Mouse (Mus musculus) forebrain, embryonic 10.5 days (tissue): ENCODE data around the gene Clpb. TPM values are rescaled to one million over a fixed set of nuclear protein-coding genes. Genes with fewer than 3 reads are reported as not detected.
A peak's percentile ranks its signal among the peaks of the same experiment; 100 is the strongest.
"Not testable (repeated sequence)": the region's sequence is repeated elsewhere in the genome, so short reads cannot be mapped to it uniquely, and the experiment has no call there.

ENCODE experiments used
- DNase-seq: peaks from one replicate; pipeline ENCODE4 v3.0.0-alpha.2; 2017; ENCODE audit warnings: low spot score; ENCODE audit errors: extremely low spot score
- H3K27ac ChIP-seq: fragments of 300-500 bp; sonication (generic); 2 replicates; pipeline ENCODE4 v1.5.1; 2016; ENCODE audit warnings: mild to moderate bottlenecking
- H3K27me3 ChIP-seq: fragments of 300-500 bp; sonication (generic); 2 replicates; pipeline ENCODE4 v1.6.1; 2016; ENCODE audit warnings: mild to moderate bottlenecking; ENCODE audit not compliant: poor library complexity, severe bottlenecking
- H3K36me3 ChIP-seq: fragments of 300-500 bp; sonication (generic); replicated peaks from 2 replicates; pipeline ENCODE4 v1.6.1; 2016; ENCODE audit warnings: mild to moderate bottlenecking, moderate library complexity
- H3K4me1 ChIP-seq: fragments of 300-500 bp; sonication (generic); 2 replicates; pipeline ENCODE4 v1.6.1; 2016
- H3K4me3 ChIP-seq: fragments of 300-500 bp; sonication (generic); 2 replicates; pipeline ENCODE4 v1.5.1; 2016; ENCODE audit warnings: mild to moderate bottlenecking, moderate library complexity
- H3K9me3 ChIP-seq: fragments of 300-500 bp; sonication (generic); 2 replicates; pipeline ENCODE4 v1.6.1; 2016; ENCODE audit warnings: mild to moderate bottlenecking, moderate library complexity
- WGBS: fragments of 180-500 bp; shearing (Covaris S2); methylation state at CpG from one replicate; pipeline ENCODE4 v1.1.7; 2016; 5-methylcytosine and 5-hydroxymethylcytosine counted together
- polyA plus RNA-seq: library from polyadenylated mRNA; unstranded; fragments of >200 nt; fragmentation: Nextera tagmentation; extraction: Ambion mirVana; gene quantifications from 2 replicates; pipeline ENCODE4 v1.2.1, GENCODE M21; 2016

The Clpb gene
- 52.3 and 59.9 TPM in 2 replicates for polyA plus RNA-seq

DNA sequence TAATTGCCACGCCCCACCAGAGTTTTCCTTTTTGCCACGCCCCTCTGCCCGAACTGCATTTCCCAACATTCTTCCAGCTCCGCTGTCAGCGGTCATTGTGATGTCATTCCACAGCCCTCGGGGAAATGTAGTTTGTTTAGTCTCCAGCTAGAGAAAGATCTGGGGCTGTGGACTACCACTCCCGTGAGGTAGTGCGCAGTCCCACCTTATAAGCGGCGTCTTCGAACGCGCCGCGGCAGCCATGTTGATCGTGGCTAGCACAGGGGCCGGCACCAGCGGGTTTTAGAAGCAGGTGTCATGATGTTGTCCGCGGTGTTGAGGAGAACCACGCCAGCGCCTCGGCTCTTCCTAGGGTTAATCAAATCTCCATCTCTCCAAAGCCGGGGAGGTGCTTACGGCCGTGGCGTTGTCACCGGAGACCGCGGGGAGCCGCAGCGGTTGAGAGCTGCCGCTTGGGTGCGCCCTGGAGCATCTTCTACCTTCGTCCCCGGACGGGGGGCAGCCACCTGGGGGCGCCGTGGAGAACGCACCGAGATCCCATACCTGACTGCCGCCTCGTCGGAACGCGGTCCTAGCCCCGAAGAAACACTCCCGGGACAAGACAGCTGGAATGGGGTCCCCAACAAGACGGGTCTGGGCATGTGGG lies at the start of gene Clpb:
Gene Clpb, plus strand, starts transcription at position 120 of the 646 bp plus-strand sequence.
- no peaks in the 10 kb centered on the region; the same call in 1 of the 2 replicates for H3K9me3 ChIP-seq
- peaks cover 25% of the 10 kb centered on the region for H3K4me1 ChIP-seq
- H3K36me3 ChIP-seq: peaks cover 7% of the 10 kb centered on the region; the same call in 1 of the 2 replicates
- 1% methylated on average over 49 of the region's 49 CpGs for WGBS
- H3K4me3 ChIP-seq: peak within 1 kb of the TSS; percentile 73
- H3K27ac ChIP-seq: peak within 1 kb of the TSS; percentile 85
- DNase-seq: peak; percentile 92
- 0 out of 2 replicates have a peak, but pooled peaks cover 2% of the 10 kb centered on the region for H3K27me3 ChIP-seq

DNA sequence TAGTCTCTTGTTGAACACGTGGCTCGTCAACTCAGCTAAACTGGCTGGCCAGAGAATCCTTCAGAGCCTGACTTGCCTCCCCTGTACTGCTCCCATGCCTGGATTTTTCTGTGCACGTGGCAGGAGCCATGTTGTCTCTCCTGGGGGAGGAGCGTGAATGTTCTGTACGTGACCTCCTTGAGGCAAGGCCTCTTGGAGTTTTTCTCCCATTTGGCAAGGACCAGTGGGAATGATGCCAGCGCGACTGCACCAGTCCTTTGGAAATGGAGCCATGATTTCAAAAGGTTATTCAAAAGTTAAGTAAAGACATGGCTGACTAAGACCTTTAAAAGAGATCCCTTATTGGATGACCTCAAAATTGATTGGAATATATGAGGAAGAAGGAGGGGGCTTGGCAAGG lies 48.0 kb upstream of the Clpb start:
- no peak for DNase-seq
- no peaks in the 10 kb centered on the region for H3K27me3 ChIP-seq
- WGBS: 83% methylated on average over 7 of the region's 7 CpGs
- no peaks in the 10 kb centered on the region for H3K4me1 ChIP-seq
- no peaks in the 10 kb centered on the region for H3K36me3 ChIP-seq
- H3K9me3 ChIP-seq: no peaks in the 10 kb centered on the region
- H3K4me3 ChIP-seq: no peak overlapping the region
- no peak overlapping the region for H3K27ac ChIP-seq

DNA sequence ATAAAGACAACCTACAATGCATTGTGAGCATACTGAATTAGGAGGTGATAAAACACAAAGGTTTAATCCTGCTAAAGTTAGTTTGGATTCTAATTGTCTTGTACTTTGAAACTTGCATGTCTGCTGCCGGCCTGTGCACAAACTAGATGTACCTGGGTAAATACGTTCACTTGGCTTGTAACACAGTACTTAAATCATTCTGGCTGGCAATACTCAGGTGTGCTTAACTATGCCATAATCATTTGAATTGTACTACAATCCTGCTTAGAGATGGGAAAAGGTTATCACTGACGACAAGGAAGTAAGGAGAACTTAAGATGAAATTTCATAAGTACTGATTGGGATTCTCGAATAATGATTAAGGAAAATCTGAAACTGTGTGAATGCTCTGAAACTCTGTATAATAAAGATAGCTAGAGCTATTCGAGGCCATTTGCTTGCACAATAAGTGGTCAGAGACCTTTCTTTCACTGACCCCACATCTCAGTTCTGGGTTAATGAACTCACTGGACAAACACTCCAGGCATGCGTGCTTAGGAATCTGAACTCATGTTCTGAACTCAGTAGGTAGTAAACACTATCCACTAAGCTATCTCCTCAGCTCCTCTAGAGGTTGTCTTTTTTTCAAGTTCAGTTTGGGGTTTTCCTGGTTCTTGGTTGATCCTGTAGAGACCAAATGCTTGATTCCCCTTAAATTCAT lies 47.1 kb upstream of the Clpb start:
- Histone ChIP-seq H3K4me1 (no peaks in the 10 kb centered on the region), H3K4me3 (no peak overlapping the region), H3K36me3 (no peaks in the 10 kb centered on the region), H3K27ac (no peak overlapping the region), H3K27me3 (no peaks in the 10 kb centered on the region), H3K9me3 (no peaks in the 10 kb centered on the region)
- no peak for DNase-seq
- 86% methylated on average over 6 of the region's 6 CpGs for WGBS

DNA sequence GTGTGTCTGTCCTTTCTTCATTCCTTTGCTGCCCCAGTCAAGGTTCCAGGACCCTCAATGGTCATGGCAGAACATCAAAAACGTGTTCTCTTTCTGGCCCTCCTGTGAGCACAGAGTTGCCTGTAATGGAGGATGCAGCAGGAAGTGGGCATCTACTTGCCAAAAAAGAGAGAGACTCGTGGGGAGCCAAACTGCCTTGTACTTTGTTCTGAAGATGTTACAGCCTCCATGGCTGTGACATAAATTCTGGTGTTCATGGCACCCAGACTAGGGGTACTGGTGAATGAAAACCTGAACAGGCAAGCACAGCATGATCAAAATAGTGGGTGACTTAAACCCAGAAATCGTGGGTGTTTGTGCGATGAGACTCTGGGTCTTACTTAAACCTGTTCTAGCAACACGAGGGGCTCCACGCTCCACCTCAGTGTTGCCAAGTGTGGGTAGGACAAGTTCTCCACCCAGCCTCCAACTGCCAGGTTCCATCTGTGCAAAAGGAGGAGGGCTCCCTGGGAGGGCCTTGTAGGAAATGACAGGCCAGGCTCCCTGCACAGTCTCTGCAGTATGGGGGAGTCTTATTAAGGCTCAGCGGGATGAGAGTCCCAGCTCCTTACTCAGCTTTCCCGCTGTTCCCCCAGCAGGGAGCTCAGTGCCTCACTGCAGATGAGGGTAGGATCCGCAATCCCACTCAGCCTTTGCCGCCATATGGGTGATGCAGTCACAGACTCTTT lies 45.8 kb upstream of the Clpb start:
- H3K27ac ChIP-seq: no peak overlapping the region
- 64% methylated on average over 10 of the region's 10 CpGs for WGBS
- DNase-seq: no peak
- H3K4me3 ChIP-seq: no peak overlapping the region
- H3K4me1 ChIP-seq: no peaks in the 10 kb centered on the region
- H3K9me3 ChIP-seq: no peaks in the 10 kb centered on the region
- H3K27me3 ChIP-seq: no peaks in the 10 kb centered on the region
- H3K36me3 ChIP-seq: no peaks in the 10 kb centered on the region

DNA sequence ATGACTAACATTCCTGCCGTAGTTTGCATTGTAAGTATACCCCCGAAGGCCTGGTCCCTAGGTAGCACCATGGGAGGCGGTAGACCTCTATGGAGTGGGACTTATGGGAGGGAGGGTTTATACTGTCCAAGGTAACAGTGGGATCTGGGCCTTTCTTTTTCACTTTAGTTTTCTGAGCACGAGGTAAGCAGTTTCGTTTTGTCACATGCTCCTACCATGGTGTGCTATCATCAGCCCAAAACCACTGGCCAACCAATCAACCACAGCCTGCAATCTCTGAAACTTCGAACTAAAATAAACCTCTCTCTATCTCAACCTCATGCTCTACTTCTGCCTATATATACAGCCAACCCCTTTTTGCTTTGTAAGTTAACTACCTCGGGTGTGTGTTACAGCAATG lies 45.2 kb upstream of the Clpb start:
- 86% methylated on average over 7 of the region's 7 CpGs for WGBS
- H3K4me1 ChIP-seq: peaks cover 4% of the 10 kb centered on the region; the same call in 1 of the 2 replicates
- no peaks in the 10 kb centered on the region for H3K9me3 ChIP-seq
- no peaks in the 10 kb centered on the region for H3K36me3 ChIP-seq
- no peaks in the 10 kb centered on the region for H3K27me3 ChIP-seq
- no peak overlapping the region for H3K4me3 ChIP-seq
- H3K27ac ChIP-seq: no peak overlapping the region
- DNase-seq: no peak

DNA sequence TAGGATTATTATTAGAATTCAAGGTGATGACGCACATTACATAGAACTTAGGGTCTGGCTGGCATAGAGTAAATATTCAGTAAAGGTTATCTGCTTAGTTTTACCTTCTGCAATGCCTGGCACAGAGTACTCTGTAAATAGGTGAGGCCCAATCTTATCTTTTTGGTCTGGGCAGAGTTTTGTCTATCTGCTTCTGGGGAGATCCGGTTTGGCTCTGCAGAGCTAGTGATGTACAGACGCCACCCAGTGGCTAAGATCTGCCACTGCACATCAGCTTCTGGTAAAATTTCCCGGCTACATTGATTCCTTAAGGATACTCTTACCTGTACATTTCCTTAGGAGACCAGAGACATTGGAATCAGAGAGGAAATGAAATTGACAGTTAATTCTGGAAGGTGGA lies 43.1 kb upstream of the Clpb start:
- peaks cover 13% of the 10 kb centered on the region; the same call in 1 of the 2 replicates for H3K4me1 ChIP-seq
- WGBS: 31% methylated on average over 4 of the region's 4 CpGs

DNA sequence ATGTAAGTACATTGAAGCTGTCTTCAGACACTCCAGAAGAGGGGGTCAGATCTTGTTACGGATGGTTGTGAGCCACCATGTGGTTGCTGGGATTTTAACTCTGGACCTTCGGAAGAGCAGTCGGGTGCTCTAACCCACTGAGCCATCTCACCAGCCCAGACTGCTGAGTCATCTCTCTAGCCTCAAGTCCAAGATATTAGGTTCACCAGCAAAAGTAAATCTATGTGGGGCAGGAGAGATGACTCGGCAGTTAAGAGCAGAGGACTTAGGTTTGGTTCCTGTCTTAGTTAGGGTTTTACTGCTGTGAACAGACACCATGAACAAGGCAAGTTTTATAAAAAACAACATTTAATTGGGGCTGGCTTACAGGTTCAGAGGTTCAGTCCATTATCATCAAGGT lies 41.6 kb upstream of the Clpb start:
- H3K4me3 ChIP-seq, H3K27me3 ChIP-seq, H3K27ac ChIP-seq, H3K36me3 ChIP-seq, H3K9me3 ChIP-seq, DNase-seq: not testable (repeated sequence)
- 84% methylated on average over 4 of the region's 4 CpGs for WGBS
- H3K4me1 ChIP-seq: peaks cover 13% of the 10 kb centered on the region; the same call in 1 of the 2 replicates

More for the DNA sequence above, 43.1 kb upstream of the Clpb start:
- DNase-seq: peak; percentile 29
- Histone ChIP-seq H3K4me3 (no peak overlapping the region), H3K27me3 (no peaks in the 10 kb centered on the region), H3K27ac (no peak overlapping the region), H3K36me3 (no peaks in the 10 kb centered on the region), H3K9me3 (no peaks in the 10 kb centered on the region)

DNA sequence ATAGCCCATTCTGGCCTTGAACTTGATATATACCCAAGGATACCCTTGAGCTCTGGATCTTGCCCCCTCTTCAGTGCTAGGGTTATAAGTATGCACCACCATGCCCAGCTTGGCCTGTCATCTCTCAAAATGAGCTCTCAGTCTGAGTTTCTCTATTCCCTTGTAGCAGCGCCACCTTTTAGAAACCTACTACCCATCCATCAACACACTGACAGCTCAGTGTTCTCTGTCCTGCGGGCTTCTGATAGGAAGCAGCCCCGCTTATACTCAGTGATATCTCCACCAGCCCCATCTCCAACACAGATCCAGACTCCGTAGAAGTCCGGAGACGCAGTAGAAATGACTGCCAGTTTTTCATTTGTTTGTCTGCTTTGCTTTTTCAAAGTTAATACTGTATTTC lies 39.1 kb upstream of the Clpb start:
- no peak overlapping the region for H3K27ac ChIP-seq
- no peaks in the 10 kb centered on the region for H3K36me3 ChIP-seq
- H3K4me1 ChIP-seq: peaks cover 13% of the 10 kb centered on the region; the same call in 1 of the 2 replicates
- DNase-seq: no peak
- no peak overlapping the region for H3K4me3 ChIP-seq
- H3K27me3 ChIP-seq: no peaks in the 10 kb centered on the region
- 86% methylated on average over 6 of the region's 6 CpGs for whole genome bisulfite sequencing
- no peaks in the 10 kb centered on the region for H3K9me3 ChIP-seq

DNA sequence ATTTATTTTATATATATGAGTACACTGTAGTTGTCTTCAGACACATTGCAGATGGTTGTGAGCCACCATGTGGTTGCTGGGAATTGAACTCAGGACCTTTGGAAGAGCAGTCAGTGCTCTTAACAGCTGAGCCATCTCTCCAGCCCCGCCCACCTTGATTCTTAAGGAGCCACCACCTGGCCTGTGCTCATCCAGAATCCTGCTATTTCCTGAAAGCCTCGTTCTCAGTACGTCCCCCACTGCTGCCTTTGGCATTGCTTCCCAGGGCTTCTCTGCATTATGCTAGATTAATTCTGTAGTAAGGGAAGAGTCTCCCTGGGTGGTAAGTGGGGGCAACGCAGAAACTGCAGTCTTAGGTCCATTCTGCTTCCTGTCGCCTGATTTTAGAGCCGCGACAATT lies 36.3 kb upstream of the Clpb start:
- WGBS: 83% methylated on average over 7 of the region's 7 CpGs

DNA sequence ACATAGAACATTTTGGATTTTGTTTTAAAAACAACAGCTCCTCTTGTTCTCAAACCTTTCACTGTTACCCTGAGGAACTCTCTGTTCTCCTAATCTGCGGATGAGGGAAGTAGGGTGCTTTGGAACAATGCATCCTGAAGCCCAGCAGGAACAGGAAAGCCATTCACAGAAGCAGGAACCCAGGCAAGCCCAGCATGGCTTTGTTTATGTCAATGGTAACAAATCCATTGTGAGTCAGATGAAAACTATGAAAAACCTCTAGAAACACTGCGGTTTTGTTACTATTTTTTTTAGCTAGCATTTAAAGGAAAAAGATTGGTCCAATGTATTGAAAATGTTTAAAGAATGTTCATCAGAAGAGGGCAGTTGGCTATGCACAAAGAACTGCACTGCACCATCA lies 35.0 kb upstream of the Clpb start:
- Histone ChIP-seq H3K27me3 (no peaks in the 10 kb centered on the region), H3K4me3 (no peak overlapping the region), H3K9me3 (no peaks in the 10 kb centered on the region), H3K27ac (no peak overlapping the region), H3K36me3 (no peaks in the 10 kb centered on the region), H3K4me1 (peaks cover 7% of the 10 kb centered on the region; the same call in 1 of the 2 replicates)
- no peak for DNase-seq
- 52% methylated on average over 2 of the region's 2 CpGs for WGBS

More for the DNA sequence above, 36.3 kb upstream of the Clpb start:
- H3K4me1 ChIP-seq: peaks cover 13% of the 10 kb centered on the region; the same call in 1 of the 2 replicates
- H3K36me3 ChIP-seq, DNase-seq, H3K9me3 ChIP-seq, H3K4me3 ChIP-seq, H3K27me3 ChIP-seq, H3K27ac ChIP-seq: not testable (repeated sequence)

DNA sequence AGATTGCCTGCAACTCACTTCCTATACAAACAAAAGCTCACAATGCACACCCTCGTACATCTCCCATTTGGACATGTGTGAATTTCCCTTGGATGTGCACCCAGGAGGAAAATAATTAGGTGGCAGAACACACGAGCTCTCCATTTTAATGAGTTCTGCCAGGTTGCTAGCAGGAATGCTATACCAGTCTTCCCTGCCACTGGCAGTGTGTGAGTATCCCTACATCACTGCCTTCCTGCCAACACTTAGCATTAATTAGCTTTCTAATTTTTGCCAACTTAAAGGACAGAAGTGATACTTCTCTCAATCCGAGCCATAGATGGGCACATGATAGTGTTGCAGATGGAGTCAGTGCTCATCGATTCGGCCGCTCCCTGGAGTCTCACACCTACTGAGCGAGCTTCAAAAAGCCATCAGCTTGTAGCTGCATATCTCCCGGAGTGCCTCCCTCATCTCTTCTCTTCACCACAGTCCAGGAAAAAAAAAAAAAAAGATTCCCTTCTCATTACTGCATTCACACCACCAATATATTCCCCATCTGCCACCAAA lies 29.7 kb upstream of the Clpb start:
- Histone ChIP-seq H3K4me1 (no peaks in the 10 kb centered on the region), H3K36me3 (no peaks in the 10 kb centered on the region), H3K27ac (no peak overlapping the region), H3K9me3 (no peaks in the 10 kb centered on the region), H3K27me3 (no peaks in the 10 kb centered on the region), H3K4me3 (no peak overlapping the region)
- no peak for DNase-seq
- WGBS: 85% methylated on average over 8 of the region's 8 CpGs

DNA sequence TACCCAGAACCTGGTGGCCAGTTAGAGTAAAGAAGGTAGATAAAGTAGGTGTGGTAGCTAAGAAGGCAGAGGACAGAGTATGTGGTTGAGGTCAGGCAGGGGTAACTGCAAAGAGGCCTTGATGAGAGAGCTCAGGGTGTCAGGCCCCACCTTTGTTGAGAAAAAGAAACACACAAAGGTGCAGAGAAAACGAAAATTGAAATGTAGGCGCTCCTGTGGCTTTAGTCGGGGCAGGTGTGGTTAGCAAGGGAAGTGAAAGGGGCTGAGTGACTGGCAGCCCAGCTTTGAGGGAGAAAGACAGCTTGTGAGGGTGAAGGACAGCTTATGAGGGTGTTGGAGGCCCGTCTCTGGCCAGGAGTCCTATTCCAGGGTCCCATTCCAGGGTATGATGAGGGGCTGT lies 28.9 kb upstream of the Clpb start:
- no peaks in the 10 kb centered on the region for H3K36me3 ChIP-seq
- no peaks in the 10 kb centered on the region for H3K27me3 ChIP-seq
- WGBS: 86% methylated on average over 4 of the region's 4 CpGs
- no peak for DNase-seq
- H3K4me3 ChIP-seq: no peak overlapping the region
- H3K9me3 ChIP-seq: no peaks in the 10 kb centered on the region
- no peaks in the 10 kb centered on the region for H3K4me1 ChIP-seq
- no peak overlapping the region for H3K27ac ChIP-seq
